Mouse (Mus musculus) limb, embryonic 11.5 days (tissue): ENCODE results near the gene Aff2. TPM values are rescaled to one million over a fixed set of nuclear protein-coding genes. Genes with fewer than 3 reads are reported as not detected.
A peak's percentile ranks its signal among the peaks of the same experiment; 100 is the strongest.

ENCODE experiments used
- ATAC-seq: fragments of 200-750 bp; cut with Nextera tagmentation; 2 replicates; pipeline ENCODE4 v1.8.0; 2017; ENCODE audit warnings: low read depth; ENCODE audit not compliant: insufficient number of reproducible peaks, low FRiP score, low TSS enrichment
- DNase-seq: peaks from one replicate; pipeline ENCODE4 v3.0.0-alpha.2; 2015; ENCODE audit warnings: low spot score
- H3K27ac ChIP-seq: fragments of 300-500 bp; sonication (generic); replicated peaks from 2 replicates; pipeline ENCODE4 v1.5.1; 2014; ENCODE audit warnings: low read depth, mild to moderate bottlenecking, low read length
- H3K27me3 ChIP-seq: fragments of 300-500 bp; sonication (generic); 2 replicates; pipeline ENCODE4 v1.6.1; 2014; ENCODE audit warnings: mild to moderate bottlenecking, low read length, mixed read lengths; ENCODE audit not compliant: control insufficient read depth, insufficient read depth
- H3K36me3 ChIP-seq: fragments of 300-500 bp; sonication (generic); 2 replicates; pipeline ENCODE4 v1.6.1; 2014; ENCODE audit warnings: mild to moderate bottlenecking, low read length, moderate library complexity, mixed read lengths; ENCODE audit not compliant: control insufficient read depth, insufficient read depth
- H3K4me1 ChIP-seq: fragments of 300-500 bp; sonication (generic); 2 replicates; pipeline ENCODE4 v1.6.1; 2014; ENCODE audit warnings: low read length, mixed read lengths; ENCODE audit not compliant: control insufficient read depth, insufficient read depth
- H3K4me2 ChIP-seq: fragments of 300-500 bp; sonication (generic); 2 replicates; pipeline ENCODE4 v1.6.1; 2014; ENCODE audit warnings: low read depth, mild to moderate bottlenecking, moderate library complexity; ENCODE audit not compliant: severe bottlenecking
- H3K4me3 ChIP-seq: fragments of 300-500 bp; sonication (generic); 2 replicates; pipeline ENCODE4 v1.5.1; 2014; ENCODE audit warnings: low read depth, low read length
- H3K9ac ChIP-seq: fragments of 300-500 bp; sonication (generic); 2 replicates; pipeline ENCODE4 v1.6.1; 2014; ENCODE audit warnings: mild to moderate bottlenecking, low read length
- H3K9me3 ChIP-seq: fragments of 300-500 bp; sonication (generic); 2 replicates; pipeline ENCODE4 v1.6.1; 2016; ENCODE audit warnings: low read length; ENCODE audit not compliant: control insufficient read depth
- WGBS: fragments of 180-500 bp; shearing (Covaris S2); extraction: QIAGEN DNeasy Blood & Tissue Kit; methylation state at CpG from one replicate; pipeline ENCODE4 v1.1.7; 2014; 5-methylcytosine and 5-hydroxymethylcytosine counted together
- polyA plus RNA-seq: library from polyadenylated mRNA; unstranded; fragments of >200 nt; fragmentation: Nextera tagmentation; extraction: Ambion mirVana; gene quantifications from 2 replicates; pipeline ENCODE4 v1.2.1, GENCODE M21; 2014

The Aff2 gene
- polyA plus RNA-seq, 1 experiment from 2014 or later = 30.0 TPM

GRCm38 (mm10) chrX:69811798-69812197, 451.7 kb downstream of the Aff2 start:
- H3K4me1 ChIP-seq = no peaks in the 10 kb centered on the region
- H3K27ac ChIP-seq = no peak overlapping the region
- no peak for DNase-seq
- no peak for ATAC-seq
- H3K4me3 ChIP-seq = no peak overlapping the region
- WGBS = 93% methylated on average over 4 of the region's 4 CpGs
- no peak overlapping the region for H3K9ac ChIP-seq
- no peaks in the 10 kb centered on the region for H3K9me3 ChIP-seq
- H3K4me2 ChIP-seq = no peak overlapping the region
- no peaks in the 10 kb centered on the region for H3K27me3 ChIP-seq
- no peaks in the 10 kb centered on the region for H3K36me3 ChIP-seq

GRCm38 (mm10) chrX:69815054-69815453, 455.0 kb downstream of the Aff2 start:
- no peak overlapping the region for H3K27ac ChIP-seq
- no peak for ATAC-seq
- H3K27me3 ChIP-seq = no peaks in the 10 kb centered on the region
- WGBS = 82% methylated on average over 2 of the region's 2 CpGs
- no peaks in the 10 kb centered on the region for H3K9me3 ChIP-seq
- no peak overlapping the region for H3K9ac ChIP-seq
- no peaks in the 10 kb centered on the region for H3K4me1 ChIP-seq
- no peak overlapping the region for H3K4me3 ChIP-seq
- no peak for DNase-seq
- no peak overlapping the region for H3K4me2 ChIP-seq
- H3K36me3 ChIP-seq = no peaks in the 10 kb centered on the region

- Histone ChIP-seq H3K9ac (no peak overlapping the region), H3K4me1 (no peaks in the 10 kb centered on the region), H3K4me3 (no peak overlapping the region), H3K27ac (no peak overlapping the region), H3K9me3 (no peaks in the 10 kb centered on the region), H3K36me3 (no peaks in the 10 kb centered on the region), H3K27me3 (no peaks in the 10 kb centered on the region), H3K4me2 (no peak overlapping the region)
- WGBS = 81% methylated on average over 3 of the region's 3 CpGs
- ATAC-seq = no peak
- no peak for DNase-seq
Observed at GRCm38 (mm10) chrX:69817679-69818078, 457.6 kb downstream of the Aff2 start.

GRCm38 (mm10) chrX:69818188-69818587, 458.1 kb downstream of the Aff2 start:
- WGBS = 71% methylated on average over 5 of the region's 5 CpGs

GRCm38 (mm10) chrX:69867601-69868000, 507.5 kb downstream of the Aff2 start:
- no peak overlapping the region for H3K9ac ChIP-seq
- ATAC-seq (no peak), DNase-seq (no peak)
- no peak overlapping the region for H3K4me2 ChIP-seq
- no peaks in the 10 kb centered on the region for H3K9me3 ChIP-seq
- no peak overlapping the region for H3K27ac ChIP-seq
- no peaks in the 10 kb centered on the region for H3K4me1 ChIP-seq
- no peaks in the 10 kb centered on the region for H3K27me3 ChIP-seq
- WGBS = 97% methylated on average over 5 of the region's 5 CpGs
- no peaks in the 10 kb centered on the region for H3K36me3 ChIP-seq
- H3K4me3 ChIP-seq = no peak overlapping the region

More at GRCm38 (mm10) chrX:69818188-69818587, 458.1 kb downstream of the Aff2 start:
- H3K4me3 ChIP-seq = no peak overlapping the region
- H3K4me1 ChIP-seq = no peaks in the 10 kb centered on the region
- H3K4me2 ChIP-seq = no peak overlapping the region
- no peak for DNase-seq
- H3K27me3 ChIP-seq = no peaks in the 10 kb centered on the region
- H3K27ac ChIP-seq = no peak overlapping the region
- H3K36me3 ChIP-seq = no peaks in the 10 kb centered on the region
- no peak for ATAC-seq
- H3K9ac ChIP-seq = no peak overlapping the region
- H3K9me3 ChIP-seq = no peaks in the 10 kb centered on the region

- Histone ChIP-seq H3K4me3 (no peak overlapping the region), H3K36me3 (no peaks in the 10 kb centered on the region), H3K9ac (no peak overlapping the region), H3K9me3 (no peaks in the 10 kb centered on the region), H3K27ac (no peak overlapping the region), H3K4me2 (no peak overlapping the region), H3K4me1 (no peaks in the 10 kb centered on the region), H3K27me3 (no peaks in the 10 kb centered on the region)
- no peak for ATAC-seq
- 37% methylated on average over 3 of the region's 3 CpGs for WGBS
- peak; percentile 43 for DNase-seq
Observed at GRCm38 (mm10) chrX:69891713-69892112, 531.6 kb downstream of the Aff2 start.
